Mouse (Mus musculus) induced T-regulatory cell, adult 2 months (primary cell): Measurements from ENCODE around the gene Tars2.
"Not testable (repeated sequence)": the region's sequence is repeated elsewhere in the genome, so short reads cannot be mapped to it uniquely, and the experiment has no call there.

Source experiments
- DNase-seq: peaks from one replicate; pipeline ENCODE4 v3.0.0-alpha.2; 2012; ENCODE audit warnings: low read depth

Tars2 gene

DNA sequence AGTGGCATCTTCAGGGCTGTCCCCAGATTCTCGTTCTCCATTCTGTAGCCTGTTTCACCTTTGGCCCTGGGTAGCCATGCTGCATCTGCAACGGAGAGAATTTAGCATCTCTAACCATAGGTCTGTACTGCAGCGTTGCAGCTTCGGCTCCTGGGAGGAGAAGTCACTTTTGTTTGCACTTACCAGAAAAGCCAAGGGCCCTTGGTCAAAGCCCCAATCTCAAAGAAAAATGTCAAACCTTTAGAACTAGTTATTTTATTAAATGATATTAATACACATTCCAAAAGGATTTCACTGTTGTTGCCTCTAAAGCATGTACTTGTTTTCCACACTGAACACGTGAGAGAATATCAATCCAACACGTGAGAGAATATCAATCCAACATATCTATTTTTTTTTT, at the start of gene Tars2:
Tars2 (minus strand) TSS at position 101 of the 400 bp plus-strand sequence.
- no peak for DNase-seq

DNA sequence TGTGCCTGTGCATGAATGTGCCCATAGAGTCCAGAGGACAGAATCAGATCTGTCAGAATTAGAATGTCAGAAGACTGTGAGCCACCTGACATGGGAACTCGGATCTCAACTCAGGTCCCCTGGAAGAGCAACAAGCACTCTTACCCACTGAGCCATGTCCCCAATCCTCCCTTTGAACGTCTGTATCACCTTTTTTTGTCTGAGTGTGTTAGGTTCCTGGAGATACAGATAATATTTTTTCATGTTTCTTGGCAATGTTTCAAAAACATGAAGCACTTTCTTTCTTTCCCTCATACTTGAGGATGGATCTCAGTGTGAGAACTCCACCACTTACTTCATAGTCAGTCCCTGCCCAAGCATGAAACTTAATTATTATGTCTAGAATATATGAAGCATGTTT, 48.4 kb upstream of the Tars2 start:
- no peak for DNase-seq

DNA sequence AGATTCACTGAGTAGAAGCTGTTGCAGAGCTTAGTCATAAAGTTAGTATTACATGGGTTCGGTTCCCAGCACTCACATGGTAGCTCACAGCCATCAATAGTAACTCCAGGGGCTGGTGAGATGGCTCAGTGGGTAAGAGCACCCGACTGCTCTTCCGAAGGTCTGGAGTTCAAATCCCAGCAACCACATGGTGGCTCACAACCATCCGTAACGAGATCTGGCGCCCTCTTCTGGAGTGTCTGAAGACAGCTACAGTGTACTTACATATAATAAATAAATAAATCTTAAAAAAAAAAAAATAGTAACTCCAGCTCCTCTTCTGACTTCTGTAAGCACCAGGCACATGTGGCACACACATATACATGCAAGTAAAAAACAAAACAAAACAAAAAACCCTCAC, 47.6 kb upstream of the Tars2 start:
- DNase-seq = not testable (repeated sequence)

DNA sequence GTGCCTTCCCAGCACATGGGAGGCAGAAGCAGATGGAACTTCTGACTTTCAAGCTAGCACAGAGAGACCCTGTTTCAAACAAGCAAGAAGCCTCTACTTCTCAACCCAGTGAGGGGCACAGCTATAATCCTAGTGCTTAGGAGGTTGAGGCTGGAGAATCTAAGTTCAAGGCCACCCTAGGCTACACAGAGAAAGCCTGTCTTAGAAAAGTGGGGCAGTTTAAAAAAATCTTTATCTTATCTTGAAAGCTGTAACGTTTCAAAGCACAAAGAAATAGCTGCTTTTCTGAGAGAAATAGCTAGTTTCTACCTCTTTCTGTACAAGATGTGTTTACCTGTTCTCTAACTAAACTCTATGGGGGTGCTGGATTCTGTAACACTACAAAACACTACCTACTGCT, 46.7 kb upstream of the Tars2 start:
- no peak for DNase-seq

DNA sequence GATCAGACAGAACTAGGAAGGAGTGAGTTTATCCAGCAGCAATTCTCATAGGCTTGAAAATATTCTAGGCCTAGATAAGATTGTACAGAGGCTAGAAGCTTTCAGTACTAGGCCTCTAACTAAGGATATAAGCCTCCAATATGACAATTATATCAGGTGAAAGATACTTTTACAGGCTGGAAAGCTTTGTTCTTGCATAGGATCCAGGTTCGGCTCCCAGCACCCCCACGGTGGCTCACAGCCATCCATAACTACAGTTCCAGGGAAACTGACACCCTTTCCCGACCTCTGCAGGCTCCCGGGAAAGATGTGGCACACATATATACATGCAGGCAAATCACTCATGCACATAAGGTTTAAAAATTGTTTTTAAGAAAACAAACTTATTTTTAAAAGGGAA, 43.8 kb upstream of the Tars2 start:
- DNase-seq = no peak

DNA sequence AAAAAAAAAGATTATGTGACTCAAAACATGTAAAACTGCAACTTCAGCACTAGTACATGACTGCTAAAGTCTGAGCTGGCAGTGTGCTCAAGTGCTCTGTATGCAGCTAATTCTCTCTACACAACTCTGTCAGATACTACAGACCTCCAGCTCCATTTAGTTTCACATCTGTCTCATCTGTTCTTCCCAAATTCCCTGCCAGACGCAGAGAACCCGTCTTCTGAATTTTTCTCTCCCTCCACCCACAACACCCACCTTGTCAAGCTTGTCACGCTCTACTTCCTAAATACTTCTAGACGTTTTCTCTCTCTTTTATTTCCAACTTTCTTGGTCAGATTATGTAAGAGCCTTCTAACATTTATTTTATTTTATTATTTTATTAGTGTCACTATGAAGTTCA, 38.8 kb upstream of the Tars2 start:
- no peak for DNase-seq

DNA sequence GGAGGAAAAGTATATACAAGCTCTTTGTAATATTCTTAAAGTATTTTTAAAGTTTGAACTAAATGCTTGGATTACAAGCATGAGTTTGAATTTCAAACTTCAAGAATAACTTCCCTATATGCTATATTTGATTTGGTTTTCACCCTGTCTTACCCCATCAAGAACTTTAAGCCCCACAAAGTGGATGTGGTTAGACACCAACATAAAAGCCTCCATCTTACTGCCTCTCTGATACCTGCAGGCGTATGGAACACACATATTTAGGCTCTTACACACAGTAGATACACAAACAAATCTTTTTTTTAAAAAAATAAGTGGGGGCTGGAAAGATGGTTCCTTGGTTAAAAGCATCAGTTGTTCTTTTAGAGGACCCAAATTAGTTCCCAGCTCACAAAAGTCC, 34.3 kb upstream of the Tars2 start:
- DNase-seq = no peak

DNA sequence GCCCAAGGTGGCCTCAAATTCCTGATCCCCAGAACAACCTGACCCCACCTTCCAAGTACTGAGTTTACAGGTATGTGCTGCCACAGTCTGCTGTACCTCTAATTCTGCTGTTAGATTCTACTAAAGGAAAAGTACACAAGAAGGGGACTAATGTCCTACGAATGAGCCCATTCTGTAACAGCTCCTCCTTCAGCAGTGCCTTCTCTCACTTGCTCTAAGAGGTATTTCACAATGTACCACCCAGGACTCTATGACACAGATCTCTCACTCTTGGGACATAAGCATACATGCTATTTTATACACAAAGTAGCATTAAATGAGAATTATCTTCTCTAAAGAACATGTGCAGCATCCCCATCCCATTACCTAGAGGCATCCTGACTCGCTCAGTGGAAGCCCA, 33.7 kb upstream of the Tars2 start:
- DNase-seq = no peak

DNA sequence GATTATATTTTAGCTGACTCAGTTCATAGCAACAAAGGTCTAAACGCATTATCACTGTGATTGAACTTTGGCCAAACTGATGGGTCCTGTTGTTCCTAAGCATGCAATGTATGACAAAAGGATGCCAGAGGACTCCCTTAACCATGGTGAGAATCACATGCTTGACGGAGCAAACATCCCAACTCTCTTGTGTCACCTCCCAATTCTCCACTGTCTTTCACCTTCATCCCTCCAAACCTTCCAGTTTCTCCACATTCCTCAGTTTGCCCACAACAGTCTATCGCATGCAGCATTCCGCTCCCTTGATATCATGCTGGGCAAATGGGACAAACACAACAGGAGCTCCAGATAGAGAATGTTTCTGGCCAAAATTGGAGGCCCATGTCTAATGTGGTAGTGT, 25.5 kb upstream of the Tars2 start:
- no peak for DNase-seq

DNA sequence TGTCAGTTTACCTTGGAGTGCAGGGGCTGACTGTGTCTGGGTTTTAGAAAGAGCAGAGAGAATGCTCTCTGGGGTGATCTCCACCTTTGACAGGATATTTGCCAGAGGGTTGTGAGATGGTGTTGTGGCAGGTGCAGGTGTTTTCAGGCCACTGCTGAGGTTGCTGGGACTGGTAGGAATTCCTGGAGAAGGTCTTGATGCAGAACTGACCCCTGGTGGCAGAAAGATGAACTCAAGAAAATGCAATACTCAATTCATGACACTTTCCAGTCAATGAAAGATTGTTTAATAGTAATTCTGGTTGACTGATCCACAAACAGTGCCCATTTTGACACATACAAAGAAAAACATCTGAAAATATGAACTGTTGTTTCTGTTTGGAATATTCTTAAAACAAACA, 12.0 kb upstream of the Tars2 start:
- peak; percentile 71 for DNase-seq

DNA sequence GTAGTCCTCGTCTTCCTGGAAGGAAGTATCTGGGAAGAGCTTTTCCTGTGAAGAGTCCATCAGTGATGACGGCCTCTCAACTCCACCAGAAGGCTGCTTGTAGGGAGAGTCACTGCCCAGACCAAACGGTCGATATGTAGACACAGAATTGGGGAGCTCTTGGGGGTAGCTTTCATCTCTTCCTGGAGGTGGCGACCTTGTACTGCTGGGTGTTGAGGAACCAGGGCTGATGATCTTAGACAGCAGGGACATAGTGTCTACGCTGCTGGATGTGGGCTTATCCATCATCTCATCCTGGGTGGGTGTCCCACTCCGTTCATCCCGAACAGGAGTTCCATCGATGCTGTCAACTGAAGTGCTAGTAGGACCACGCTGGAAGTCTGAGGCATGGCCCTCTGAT, 5.5 kb upstream of the Tars2 start:
- peak; percentile 29 for DNase-seq

DNA sequence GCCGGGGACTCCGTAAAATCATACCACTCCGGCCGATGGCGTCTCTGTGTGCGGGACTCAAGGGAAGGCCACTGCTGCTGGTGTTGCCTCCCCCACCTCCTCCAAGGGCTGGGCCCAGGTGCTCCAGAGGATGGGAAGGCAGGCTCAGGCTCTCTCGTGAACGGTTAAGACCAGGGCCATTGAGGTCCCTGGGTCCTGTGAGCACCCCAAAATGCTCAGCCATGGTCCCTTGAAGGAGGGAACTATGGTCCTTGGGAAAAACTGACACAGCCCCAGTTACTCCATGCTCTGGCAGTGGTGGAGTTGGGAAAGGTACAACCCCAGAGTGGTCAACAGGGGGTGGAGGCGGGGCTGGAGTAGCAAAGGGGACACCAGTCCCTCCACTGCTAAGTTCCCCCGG, 3.8 kb upstream of the Tars2 start:
- no peak for DNase-seq

DNA sequence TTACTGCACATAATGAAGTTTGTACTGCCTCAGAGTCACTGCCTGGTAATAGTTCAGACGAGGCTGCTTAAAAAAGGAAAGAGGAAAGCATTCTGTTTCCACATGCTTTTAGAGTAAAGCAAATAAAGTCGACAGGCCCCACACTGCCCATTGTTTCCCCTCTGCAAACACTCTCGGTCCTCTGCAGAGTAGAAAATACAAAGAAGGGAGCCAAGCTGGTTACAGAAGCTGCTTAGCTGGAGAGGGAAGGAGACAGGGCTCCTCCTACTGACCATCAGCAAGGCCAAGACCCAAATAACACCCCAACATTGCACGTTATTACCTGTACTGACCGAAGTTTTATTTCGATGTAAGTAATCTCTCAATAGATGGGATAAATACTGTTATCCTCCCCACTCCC, 3.0 kb upstream of the Tars2 start:
- DNase-seq = no peak

DNA sequence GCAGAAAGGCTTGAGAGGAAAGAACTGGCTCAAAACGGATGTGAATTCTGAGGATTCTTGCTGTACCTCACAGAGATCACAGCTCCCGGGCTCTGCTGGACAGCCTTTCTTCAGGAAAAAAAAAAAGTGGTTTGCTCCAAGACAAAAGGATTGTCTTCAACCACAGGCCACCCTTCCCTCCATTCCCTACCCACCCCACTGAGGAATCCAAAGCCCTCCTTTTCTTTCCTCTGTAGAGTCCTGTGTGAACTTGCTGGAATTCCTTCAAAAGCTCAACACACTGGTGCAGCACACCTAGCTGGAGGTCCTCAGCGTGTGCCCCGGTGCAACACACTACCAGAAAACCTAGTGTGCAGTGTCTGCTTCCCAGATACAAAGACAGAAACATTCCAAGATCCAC, 1.8 kb upstream of the Tars2 start:
- no peak for DNase-seq

DNA sequence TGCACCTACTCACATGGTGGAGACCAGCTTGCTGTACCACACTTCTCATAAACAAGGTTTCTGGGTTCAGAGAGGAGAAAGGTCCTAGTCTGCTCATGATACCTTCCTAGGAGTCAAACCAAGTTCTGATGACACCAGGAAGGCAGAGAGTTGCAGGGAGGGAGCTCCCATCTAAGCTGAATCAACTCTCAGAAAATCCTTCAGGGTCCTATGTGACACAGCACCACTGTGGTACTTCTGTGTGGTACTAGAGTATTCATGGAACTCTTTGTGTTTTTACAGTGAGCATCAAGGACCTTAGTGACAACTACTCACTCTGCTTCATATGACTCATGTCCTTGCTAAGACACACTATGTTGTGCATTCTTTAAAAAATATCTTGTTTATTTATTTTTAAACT, 650 bp upstream of the Tars2 start:
- DNase-seq = peak; percentile 54

DNA sequence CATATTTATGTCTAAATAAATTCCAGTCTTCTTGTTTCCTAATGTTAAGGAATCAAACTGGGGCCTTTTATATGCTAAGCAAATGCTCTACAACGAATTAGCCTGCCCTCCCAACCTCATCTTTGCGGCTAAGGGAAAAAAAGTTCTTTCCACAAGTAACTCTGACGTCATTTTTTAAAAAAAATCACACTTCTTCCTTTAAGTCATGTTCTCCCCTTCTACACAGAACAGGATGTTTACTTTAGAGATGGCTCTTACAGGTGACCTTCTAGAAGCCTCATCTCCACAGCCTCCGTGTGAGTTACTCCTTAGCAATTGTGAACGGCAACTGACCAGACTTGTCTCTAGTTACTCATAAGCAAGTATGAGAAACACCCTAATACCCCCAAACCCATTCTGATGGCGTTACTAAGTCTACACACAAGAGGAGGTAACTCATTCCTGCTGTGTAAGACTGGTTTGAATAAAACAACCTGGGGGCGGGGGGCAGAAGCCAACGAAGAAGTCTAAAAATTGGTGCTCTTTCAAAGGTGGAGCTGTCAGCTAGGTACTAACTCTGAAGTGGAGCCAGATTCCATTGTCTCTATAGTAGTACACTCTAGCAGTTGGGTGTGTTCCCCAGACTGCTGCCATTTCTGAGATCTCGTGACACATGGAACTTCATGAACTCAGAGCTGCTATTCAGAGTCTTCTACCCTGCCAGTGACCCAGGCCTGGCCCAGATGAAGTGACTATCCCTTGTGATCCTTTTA, 1.4 kb downstream of the Tars2 start:
- peak; percentile 85 for DNase-seq

DNA sequence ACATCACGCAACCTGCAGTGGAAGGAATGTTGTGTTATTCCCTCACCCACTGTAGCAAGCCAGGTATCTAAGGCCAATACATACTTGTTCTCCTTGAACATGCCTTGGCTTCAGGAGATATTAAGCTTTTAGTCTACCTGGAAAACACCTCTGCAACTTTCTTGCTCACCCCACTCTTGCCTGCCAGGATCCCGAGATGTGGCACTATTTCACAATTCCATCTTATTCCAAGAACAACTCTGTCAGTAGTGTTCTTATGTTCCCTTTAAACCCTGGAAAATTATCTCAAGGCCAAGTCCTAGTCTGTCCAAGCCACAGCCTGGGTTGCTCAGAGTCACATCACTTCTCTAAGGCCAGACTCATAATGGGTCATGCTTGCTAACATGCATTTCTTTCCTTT, 3.2 kb downstream of the Tars2 start:
- no peak for DNase-seq

DNA sequence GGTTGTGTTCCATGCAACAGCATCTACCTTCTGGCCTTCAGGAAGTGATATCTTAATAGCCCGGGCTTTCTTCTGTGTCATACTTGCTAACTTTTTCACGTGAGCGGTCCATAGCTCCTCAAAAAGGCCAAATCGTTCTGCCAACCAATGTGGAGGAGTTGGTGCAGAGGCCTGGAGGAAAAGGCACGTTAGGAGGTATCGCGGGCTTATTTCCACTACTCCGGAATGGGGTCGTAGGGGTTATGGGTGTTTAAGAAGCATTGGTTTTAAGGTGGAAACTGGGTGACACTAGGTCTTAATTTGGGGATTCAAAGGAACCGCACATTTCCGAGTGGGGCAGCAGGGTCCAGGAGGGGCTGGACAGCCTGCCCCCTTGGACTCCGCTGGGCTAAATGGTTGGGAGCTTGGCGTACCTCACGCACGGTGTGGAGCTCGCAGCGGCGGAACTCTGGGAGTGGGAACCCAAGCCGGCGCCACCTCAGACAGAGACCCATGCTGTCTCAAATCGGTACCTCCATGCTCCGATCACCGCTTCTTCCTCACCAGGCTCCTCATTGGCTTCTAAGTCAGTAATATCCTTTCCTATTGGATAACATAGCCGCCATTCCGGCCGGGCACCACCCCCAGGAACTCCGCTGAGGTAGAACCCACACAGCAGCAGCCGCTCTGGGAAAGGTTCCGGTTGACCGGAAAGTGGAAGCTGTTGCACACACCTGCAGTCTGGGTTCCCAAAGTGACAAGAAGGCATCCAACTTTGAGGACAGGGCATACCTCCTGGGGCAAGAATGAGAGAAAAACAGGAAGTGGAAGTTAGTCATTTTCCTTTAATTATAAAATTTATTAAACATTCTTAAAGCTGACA, 5.4 kb downstream of the Tars2 start:
- peak; percentile 93 for DNase-seq

DNA sequence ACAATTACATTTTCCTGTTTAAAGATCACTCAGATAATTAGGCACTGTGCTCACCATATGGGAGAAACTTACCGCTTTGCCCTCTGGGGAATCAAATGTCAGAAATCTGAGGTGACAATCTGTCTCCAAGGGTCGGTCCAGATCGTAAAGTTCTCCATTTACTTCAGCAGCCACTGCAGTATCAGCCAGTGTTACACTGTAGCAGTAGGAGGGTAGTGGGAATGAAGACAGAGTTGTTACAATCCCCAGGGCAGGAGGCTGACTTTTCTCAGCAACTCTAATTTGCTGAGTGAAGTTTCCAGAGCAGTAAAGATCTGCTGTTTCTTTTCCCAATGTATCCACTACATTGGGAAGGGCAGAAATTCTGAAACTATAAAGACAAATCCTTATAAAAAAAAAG, 7.1 kb downstream of the Tars2 start:
- DNase-seq = no peak

DNA sequence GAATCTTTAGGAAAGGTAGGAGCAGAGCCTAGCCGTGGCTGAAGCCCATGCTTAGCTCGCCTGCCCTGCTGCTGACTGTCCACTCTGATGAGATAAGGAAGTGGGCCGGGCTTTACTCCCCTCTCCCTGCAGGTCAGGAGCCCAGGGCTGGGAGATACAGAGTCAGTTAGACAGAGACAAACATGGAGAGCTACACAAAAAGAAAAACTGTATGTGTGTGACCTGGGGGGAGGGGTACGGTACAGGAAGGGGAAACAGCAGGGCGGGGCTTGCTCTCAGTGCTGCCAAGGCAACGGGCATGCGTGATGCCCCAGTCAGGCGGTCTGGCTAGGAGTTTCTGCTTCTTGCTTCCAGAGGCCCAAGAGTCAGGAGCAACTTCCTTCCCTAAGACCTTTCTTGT, 19.6 kb downstream of the Tars2 start:
- peak; percentile 77 for DNase-seq

DNA sequence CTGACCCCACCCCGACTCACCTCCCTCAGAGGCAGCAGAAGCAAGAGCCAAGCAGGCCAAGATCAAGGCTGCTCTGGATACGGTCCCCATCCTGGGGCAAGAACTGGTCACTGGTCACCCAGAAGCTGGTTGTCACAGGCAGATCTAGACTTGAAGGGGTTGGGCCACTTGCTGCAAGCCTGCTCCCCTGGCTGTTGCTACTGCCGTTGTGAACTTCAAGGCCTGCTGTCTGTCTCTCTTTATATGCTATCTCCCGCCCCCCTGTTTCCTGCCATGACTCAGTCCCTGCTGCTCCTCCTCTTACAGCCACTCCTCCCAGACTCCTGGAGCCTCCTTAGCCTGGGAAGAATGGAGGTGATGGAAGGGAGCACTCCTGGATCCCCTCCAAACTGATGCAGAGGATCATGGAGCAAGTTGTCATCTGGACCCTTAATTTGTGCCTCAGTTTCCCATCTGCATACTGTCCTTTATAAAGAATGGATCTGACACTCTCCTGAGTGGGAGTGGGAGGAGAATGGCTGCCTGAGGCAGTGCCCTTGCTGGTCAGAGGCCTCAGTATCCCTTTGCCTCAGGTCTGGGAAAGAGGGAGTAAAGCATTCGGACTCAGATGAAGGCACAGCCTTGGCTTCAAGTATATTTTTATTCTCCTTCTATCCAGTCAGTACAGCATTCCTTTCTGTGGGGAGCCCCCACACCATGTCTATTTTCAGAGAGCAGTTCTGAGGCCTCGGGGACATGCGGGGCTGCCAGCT, 20.5 kb downstream of the Tars2 start, which contains the start of gene Ecm1:
Ecm1 (minus strand) TSS at position 217 of the 752 bp plus-strand sequence.
- DNase-seq = peak; percentile 74

DNA sequence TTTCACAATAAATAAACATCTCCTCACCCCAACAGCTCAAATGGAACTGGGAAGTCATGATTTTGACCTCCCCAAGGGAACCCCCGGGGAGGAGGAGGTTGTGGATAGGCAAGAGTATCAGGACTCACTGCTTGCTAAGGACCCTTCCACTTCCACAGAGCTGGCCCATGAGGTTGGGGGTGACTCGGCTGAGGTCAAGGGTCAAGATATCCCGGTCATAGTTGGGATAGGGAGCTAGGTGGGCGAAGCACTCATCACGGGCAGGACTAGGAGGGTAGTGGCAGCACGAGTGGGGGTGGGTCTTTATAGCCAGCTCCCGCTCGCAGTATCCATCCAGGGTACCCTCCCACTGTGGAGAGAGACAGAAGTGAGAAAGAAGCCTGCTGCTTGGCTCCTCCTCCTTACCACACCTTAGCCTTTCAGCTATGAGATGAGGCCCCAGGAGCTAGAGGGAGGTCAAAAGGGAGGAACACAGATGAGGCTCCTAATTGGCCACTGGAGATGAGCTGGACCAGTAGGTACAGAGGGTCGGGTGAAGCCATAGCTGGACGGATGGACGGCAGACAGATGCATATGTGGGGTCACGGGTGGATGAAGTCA, 24.8 kb downstream of the Tars2 start:
- DNase-seq = no peak
